Mouse (Mus musculus): ENCODE data around the gene Nup214. TPM values are rescaled to one million over a fixed set of nuclear protein-coding genes. Genes with fewer than 3 reads are reported as not detected.

Gene Nup214
- polyA plus RNA-seq, 1 experiment from 2014 or later, result 54.0 TPM

DNA sequence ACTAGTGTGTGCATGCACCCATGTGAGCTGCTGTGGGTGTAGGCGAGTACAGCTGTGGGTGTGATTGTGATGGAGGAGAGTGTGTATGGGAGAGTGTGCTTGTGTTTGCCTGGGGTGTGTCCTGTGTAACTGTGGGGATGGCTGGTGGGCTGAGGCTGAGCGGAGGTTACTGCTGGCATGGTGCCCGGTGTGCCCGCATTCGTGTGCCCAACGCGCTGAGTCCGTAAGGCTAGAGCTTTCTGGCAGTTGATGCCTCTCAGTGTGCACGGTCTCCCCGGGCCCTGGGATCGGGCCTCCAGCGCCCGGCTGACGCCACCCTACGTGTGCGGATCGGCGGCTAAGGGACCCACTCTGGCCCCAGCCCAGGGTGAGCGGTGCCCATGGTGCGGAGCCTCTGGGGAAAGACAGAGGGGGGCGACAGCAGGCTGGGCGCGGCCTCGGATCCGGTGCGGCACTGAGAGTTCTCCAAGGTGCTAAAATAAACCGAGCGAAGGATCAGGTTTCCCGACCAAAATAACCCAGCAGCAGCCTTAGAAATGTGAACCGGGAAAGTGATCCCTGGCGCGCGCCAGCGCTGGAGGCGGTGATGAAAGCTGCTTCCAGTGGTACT lies 114.2 kb downstream of the Nup214 start:
- 0 out of 2 replicates have a peak, but pooled peaks have one; percentile 25 for ATAC-seq (replicated peaks; ENCODE audit: insufficient number of reproducible peaks, low FRiP score, low TSS enrichment)
- peak overlapping the region; percentile 28 for H3K4me3 ChIP-seq (ENCODE audit: low read depth, low read length)
- H3K9ac ChIP-seq (ENCODE audit: low read depth, low read length), result peak overlapping the region; percentile 59
- peaks cover 6% of the 10 kb centered on the region; the same call in 1 of the 2 replicates for H3K27me3 ChIP-seq (ENCODE audit: control insufficient read depth, insufficient read depth, low read length)
- H3K36me3 ChIP-seq (ENCODE audit: control insufficient read depth, insufficient read depth, low read length), result no peaks in the 10 kb centered on the region
- peak overlapping the region; percentile 70 for H3K4me2 ChIP-seq
- 6% methylated on average over 35 of the region's 35 CpGs for WGBS (ENCODE audit: insufficient replicate concordance)
- no peaks in the 10 kb centered on the region for H3K9me3 ChIP-seq (replicated peaks; ENCODE audit: control insufficient read depth, low read length)
- peak overlapping the region; percentile 80 for H3K27ac ChIP-seq (ENCODE audit: low read depth, low read length)
- peaks cover 21% of the 10 kb centered on the region for H3K4me1 ChIP-seq (ENCODE audit: control insufficient read depth, insufficient read depth, low read length)

DNA sequence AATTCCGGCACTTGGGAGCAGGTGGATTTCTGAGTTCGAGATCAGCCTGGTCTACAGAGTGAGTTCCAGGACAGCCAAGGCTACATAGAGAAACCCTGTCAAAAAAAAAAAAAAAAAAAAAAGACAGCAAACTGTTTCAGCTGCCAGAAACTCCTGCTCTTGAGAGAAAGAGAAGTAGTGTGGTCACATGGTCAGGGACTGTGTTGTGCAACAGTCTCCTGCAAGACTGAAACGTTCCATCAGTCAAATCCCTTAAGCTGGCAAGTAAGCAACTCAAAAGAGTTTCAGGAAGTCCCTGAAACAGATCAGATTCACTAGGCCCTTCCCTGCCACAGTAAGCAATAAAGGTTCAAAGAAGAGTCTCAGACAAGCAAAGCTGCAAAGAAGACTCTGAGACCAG lies 115.4 kb downstream of the Nup214 start:
- Histone ChIP-seq H3K36me3 (ENCODE audit: control insufficient read depth, insufficient read depth, low read length) (no peaks in the 10 kb centered on the region), H3K4me2 (no peak overlapping the region), H3K4me3 (ENCODE audit: low read depth, low read length) (no peak overlapping the region), H3K4me1 (ENCODE audit: control insufficient read depth, insufficient read depth, low read length) (peaks cover 21% of the 10 kb centered on the region), H3K27ac (ENCODE audit: low read depth, low read length) (peak overlapping the region; percentile 80; the same call in 1 of the 2 replicates), H3K27me3 (ENCODE audit: control insufficient read depth, insufficient read depth, low read length) (peaks cover 6% of the 10 kb centered on the region; the same call in 1 of the 2 replicates), H3K9ac (ENCODE audit: low read depth, low read length) (no peak overlapping the region), H3K9me3 (replicated peaks; ENCODE audit: control insufficient read depth, low read length) (no peaks in the 10 kb centered on the region)
- no peak for ATAC-seq (replicated peaks; ENCODE audit: insufficient number of reproducible peaks, low FRiP score, low TSS enrichment)
- WGBS (ENCODE audit: insufficient replicate concordance), result 66% methylated on average over 3 of the region's 3 CpGs

- Histone ChIP-seq H3K4me1 (ENCODE audit: control insufficient read depth, insufficient read depth, low read length) (peaks cover 17% of the 10 kb centered on the region), H3K9ac (ENCODE audit: low read depth, low read length) (no peak overlapping the region), H3K27me3 (ENCODE audit: control insufficient read depth, insufficient read depth, low read length) (peaks cover 6% of the 10 kb centered on the region; the same call in 1 of the 2 replicates), H3K36me3 (ENCODE audit: control insufficient read depth, insufficient read depth, low read length) (no peaks in the 10 kb centered on the region), H3K4me3 (ENCODE audit: low read depth, low read length) (no peak overlapping the region), H3K27ac (ENCODE audit: low read depth, low read length) (no peak overlapping the region), H3K9me3 (replicated peaks; ENCODE audit: control insufficient read depth, low read length) (no peaks in the 10 kb centered on the region), H3K4me2 (no peak overlapping the region)
- no peak for ATAC-seq (replicated peaks; ENCODE audit: insufficient number of reproducible peaks, low FRiP score, low TSS enrichment)
- 80% methylated on average over 2 of the region's 2 CpGs for WGBS (ENCODE audit: insufficient replicate concordance)
These were observed 115.9 kb downstream of the Nup214 start for GRCm38 (mm10) chr2:32090145-32090544.

DNA sequence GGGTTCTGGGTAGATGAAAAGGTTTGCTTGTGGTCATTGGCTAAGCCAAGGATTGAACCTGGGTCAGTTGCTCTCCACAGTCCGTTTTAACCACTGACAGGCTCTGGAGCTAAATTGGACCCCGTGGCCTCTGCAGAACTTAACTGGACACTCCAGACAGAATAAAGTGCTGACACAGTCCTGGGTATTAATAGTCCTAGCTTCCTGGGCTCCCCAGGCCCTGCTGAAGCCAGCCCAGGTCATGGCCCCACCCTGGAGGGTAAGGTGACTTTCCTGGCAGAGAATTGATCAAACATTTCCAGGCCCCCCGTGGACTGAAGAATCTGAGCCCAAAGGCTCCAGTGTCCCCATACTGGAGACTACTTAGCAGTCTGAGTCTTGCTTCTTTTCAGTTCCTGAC lies 117.7 kb downstream of the Nup214 start:
- H3K27me3 ChIP-seq (ENCODE audit: control insufficient read depth, insufficient read depth, low read length), result peaks cover 4% of the 10 kb centered on the region; the same call in 1 of the 2 replicates
- no peaks in the 10 kb centered on the region for H3K36me3 ChIP-seq (ENCODE audit: control insufficient read depth, insufficient read depth, low read length)
- WGBS (ENCODE audit: insufficient replicate concordance), result 52% methylated on average over 3 of the region's 3 CpGs
- no peak overlapping the region for H3K4me2 ChIP-seq
- H3K9ac ChIP-seq (ENCODE audit: low read depth, low read length), result 0 out of 2 replicates have a peak overlapping the region, but pooled peaks have one; percentile 22
- no peak overlapping the region for H3K4me3 ChIP-seq (ENCODE audit: low read depth, low read length)
- ATAC-seq (replicated peaks; ENCODE audit: insufficient number of reproducible peaks, low FRiP score, low TSS enrichment), result no peak
- H3K9me3 ChIP-seq (replicated peaks; ENCODE audit: control insufficient read depth, low read length), result no peaks in the 10 kb centered on the region
- H3K27ac ChIP-seq (ENCODE audit: low read depth, low read length), result no peak overlapping the region
- peaks cover 23% of the 10 kb centered on the region for H3K4me1 ChIP-seq (ENCODE audit: control insufficient read depth, insufficient read depth, low read length)

GRCm38 (mm10) chr2:32094001-32094707 lies 119.9 kb downstream of the Nup214 start:
- Histone ChIP-seq H3K4me3 (ENCODE audit: low read depth, low read length) (no peak overlapping the region), H3K36me3 (ENCODE audit: control insufficient read depth, insufficient read depth, low read length) (no peaks in the 10 kb centered on the region), H3K27me3 (ENCODE audit: control insufficient read depth, insufficient read depth, low read length) (no peaks in the 10 kb centered on the region), H3K9ac (ENCODE audit: low read depth, low read length) (no peak overlapping the region), H3K9me3 (replicated peaks; ENCODE audit: control insufficient read depth, low read length) (no peaks in the 10 kb centered on the region), H3K4me2 (no peak overlapping the region), H3K27ac (ENCODE audit: low read depth, low read length) (no peak overlapping the region), H3K4me1 (ENCODE audit: control insufficient read depth, insufficient read depth, low read length) (peaks cover 14% of the 10 kb centered on the region)
- no peak for ATAC-seq (replicated peaks; ENCODE audit: insufficient number of reproducible peaks, low FRiP score, low TSS enrichment)
- 76% methylated on average over 7 of the region's 7 CpGs for WGBS (ENCODE audit: insufficient replicate concordance)

- H3K4me3 ChIP-seq (ENCODE audit: low read depth, low read length), result peak within 1 kb of the TSS; percentile 46
- peak within 1 kb of the TSS; percentile 80 for H3K4me2 ChIP-seq
- WGBS (ENCODE audit: insufficient replicate concordance), result 47% methylated on average over 22 of the region's 22 CpGs
These were observed 121.3 kb downstream of the Nup214 start, which contains the start of gene Plpp7 for GRCm38 (mm10) chr2:32095351-32096121. Plpp7 (plus strand) TSS chr2:32095528.

DNA sequence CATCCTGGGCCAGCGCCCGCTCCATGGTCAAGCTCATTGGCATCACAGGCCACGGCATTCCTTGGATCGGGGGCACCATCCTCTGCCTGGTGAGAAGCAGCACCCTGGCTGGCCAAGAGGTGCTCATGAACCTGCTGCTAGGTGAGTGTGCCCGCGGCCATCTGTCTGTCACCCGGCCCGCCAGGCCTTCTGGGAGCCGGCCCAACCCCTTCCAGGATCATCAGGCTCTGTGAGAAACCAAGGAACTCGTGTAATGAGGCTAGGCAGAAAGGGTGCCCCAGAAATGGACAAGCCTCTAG lies 121.8 kb downstream of the Nup214 start:
- ATAC-seq (replicated peaks; ENCODE audit: insufficient number of reproducible peaks, low FRiP score, low TSS enrichment), result no peak
- WGBS (ENCODE audit: insufficient replicate concordance), result 84% methylated on average over 10 of the region's 10 CpGs

More at GRCm38 (mm10) chr2:32095351-32096121, 121.3 kb downstream of the Nup214 start, which contains the start of gene Plpp7:
- peaks cover 11% of the 10 kb centered on the region for H3K4me1 ChIP-seq (ENCODE audit: control insufficient read depth, insufficient read depth, low read length)
- H3K27ac ChIP-seq (ENCODE audit: low read depth, low read length), result peak within 1 kb of the TSS; percentile 36
- ATAC-seq (replicated peaks; ENCODE audit: insufficient number of reproducible peaks, low FRiP score, low TSS enrichment), result peak; percentile 53; the same call in 1 of the 2 replicates
- no peaks in the 10 kb centered on the region for H3K9me3 ChIP-seq (replicated peaks; ENCODE audit: control insufficient read depth, low read length)
- H3K36me3 ChIP-seq (ENCODE audit: control insufficient read depth, insufficient read depth, low read length), result peaks cover under 1% of the 10 kb centered on the region; the same call in 1 of the 2 replicates
- H3K9ac ChIP-seq (ENCODE audit: low read depth, low read length), result peak within 1 kb of the TSS; percentile 71
- H3K27me3 ChIP-seq (ENCODE audit: control insufficient read depth, insufficient read depth, low read length), result no peaks in the 10 kb centered on the region

GRCm38 (mm10) chr2:32102944-32103343 lies 128.7 kb downstream of the Nup214 start:
- Histone ChIP-seq H3K36me3 (ENCODE audit: control insufficient read depth, insufficient read depth, low read length) (peaks cover 4% of the 10 kb centered on the region; the same call in 1 of the 2 replicates), H3K4me1 (ENCODE audit: control insufficient read depth, insufficient read depth, low read length) (peaks cover 31% of the 10 kb centered on the region), H3K9me3 (replicated peaks; ENCODE audit: control insufficient read depth, low read length) (no peaks in the 10 kb centered on the region), H3K4me3 (ENCODE audit: low read depth, low read length) (no peak overlapping the region), H3K9ac (ENCODE audit: low read depth, low read length) (no peak overlapping the region), H3K27me3 (ENCODE audit: control insufficient read depth, insufficient read depth, low read length) (no peaks in the 10 kb centered on the region), H3K4me2 (no peak overlapping the region), H3K27ac (ENCODE audit: low read depth, low read length) (no peak overlapping the region)
- ATAC-seq (replicated peaks; ENCODE audit: insufficient number of reproducible peaks, low FRiP score, low TSS enrichment), result no peak
- WGBS (ENCODE audit: insufficient replicate concordance), result 62% methylated on average over 5 of the region's 5 CpGs

More for the DNA sequence above, 121.8 kb downstream of the Nup214 start:
- no peaks in the 10 kb centered on the region for H3K27me3 ChIP-seq (ENCODE audit: control insufficient read depth, insufficient read depth, low read length)
- H3K4me1 ChIP-seq (ENCODE audit: control insufficient read depth, insufficient read depth, low read length), result peaks cover 11% of the 10 kb centered on the region
- H3K4me3 ChIP-seq (ENCODE audit: low read depth, low read length), result peak overlapping the region; percentile 46
- peak overlapping the region; percentile 80 for H3K4me2 ChIP-seq
- H3K36me3 ChIP-seq (ENCODE audit: control insufficient read depth, insufficient read depth, low read length), result peaks cover 4% of the 10 kb centered on the region; the same call in 1 of the 2 replicates
- H3K9ac ChIP-seq (ENCODE audit: low read depth, low read length), result peak overlapping the region; percentile 71
- no peak overlapping the region for H3K27ac ChIP-seq (ENCODE audit: low read depth, low read length)
- H3K9me3 ChIP-seq (replicated peaks; ENCODE audit: control insufficient read depth, low read length), result no peaks in the 10 kb centered on the region

All from heart, embryonic 11.5 days (tissue).